Mouse (Mus musculus): ENCODE data around the gene Mtch1. TPM values are rescaled to one million over a fixed set of nuclear protein-coding genes. Genes with fewer than 3 reads are reported as not detected.
"Not testable (repeated sequence)": the region's sequence is repeated elsewhere in the genome, so short reads cannot be mapped to it uniquely, and the experiment has no call there.

Mtch1 gene
- polyA plus RNA-seq, 1 experiment from 2014 or later = 368 TPM

DNA sequence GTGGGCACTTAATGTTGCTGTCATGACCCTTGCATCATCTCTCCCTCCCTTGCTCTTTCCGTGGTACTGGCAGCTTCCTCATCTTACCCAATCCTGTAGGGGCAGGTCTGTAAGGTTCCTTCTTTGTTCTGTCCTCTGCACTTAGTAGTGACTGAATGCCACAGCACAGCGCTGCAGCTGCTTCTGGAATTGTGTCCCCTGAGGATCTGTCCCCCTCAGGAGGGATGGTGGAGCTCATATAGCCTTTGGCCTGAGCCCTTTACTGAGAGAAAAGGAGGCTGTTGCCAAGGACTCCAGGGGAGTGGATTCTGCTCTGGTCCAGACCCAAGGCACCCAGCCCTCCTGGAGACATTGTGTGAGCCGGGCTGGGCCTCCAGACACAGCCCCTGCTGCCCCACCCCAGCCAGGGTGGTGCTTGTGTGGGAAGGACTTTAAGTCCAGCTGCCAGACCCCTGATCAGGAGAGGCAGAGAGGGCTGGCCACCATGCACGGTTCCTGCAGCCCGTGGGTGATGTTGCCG, 28.9 kb downstream of the Mtch1 start:
- peaks cover 44% of the 10 kb centered on the region for H3K27me3 ChIP-seq
- H3K4me1 ChIP-seq (replicated peaks) = peaks cover 25% of the 10 kb centered on the region
- H3K27ac ChIP-seq = no peak overlapping the region

GRCm38 (mm10) chr17:29317380-29317779, 30.4 kb downstream of the Mtch1 start, which contains the start of gene Pi16:
TSS of gene Pi16 (plus strand) at chr17:29317680.
- H3K4me1 ChIP-seq (replicated peaks) = peaks cover 20% of the 10 kb centered on the region

More for the DNA sequence above, 28.9 kb downstream of the Mtch1 start:
- Histone ChIP-seq H3K9ac (replicated peaks) (0 out of 2 replicates have a peak overlapping the region, but pooled peaks have one; percentile 28), H3K4me2 (no peak overlapping the region), H3K9me3 (no peaks in the 10 kb centered on the region), H3K36me3 (no peaks in the 10 kb centered on the region), H3K4me3 (replicated peaks) (no peak overlapping the region)
- 47% methylated on average over 6 of the region's 6 CpGs for WGBS
- ATAC-seq (ENCODE audit: insufficient number of reproducible peaks, insufficient read depth, low FRiP score, low TSS enrichment, low read depth) = no peak

GRCm38 (mm10) chr17:29316891-29317290, 30.8 kb downstream of the Mtch1 start:
- H3K27ac ChIP-seq = peak overlapping the region; percentile 64; the same call in 1 of the 2 replicates
- H3K36me3 ChIP-seq = no peaks in the 10 kb centered on the region
- 76% methylated on average over 3 of the region's 3 CpGs for WGBS
- H3K4me3 ChIP-seq (replicated peaks) = no peak overlapping the region
- H3K27me3 ChIP-seq = peaks cover 29% of the 10 kb centered on the region
- no peak for ATAC-seq (ENCODE audit: insufficient number of reproducible peaks, insufficient read depth, low FRiP score, low TSS enrichment, low read depth)
- peaks cover 15% of the 10 kb centered on the region for H3K4me1 ChIP-seq (replicated peaks)
- no peak overlapping the region for H3K4me2 ChIP-seq
- H3K9ac ChIP-seq (replicated peaks) = no peak overlapping the region
- no peaks in the 10 kb centered on the region for H3K9me3 ChIP-seq

More at GRCm38 (mm10) chr17:29317380-29317779, 30.4 kb downstream of the Mtch1 start, which contains the start of gene Pi16:
- H3K36me3 ChIP-seq; H3K9me3 ChIP-seq; H3K4me3 ChIP-seq (replicated peaks); ATAC-seq (ENCODE audit: insufficient number of reproducible peaks, insufficient read depth, low FRiP score, low TSS enrichment, low read depth); H3K9ac ChIP-seq (replicated peaks); H3K4me2 ChIP-seq: not testable (repeated sequence)
- WGBS = 84% methylated on average over 3 of the region's 3 CpGs
- H3K27me3 ChIP-seq = peaks cover 34% of the 10 kb centered on the region
- H3K27ac ChIP-seq = peak within 1 kb of the TSS; percentile 64

DNA sequence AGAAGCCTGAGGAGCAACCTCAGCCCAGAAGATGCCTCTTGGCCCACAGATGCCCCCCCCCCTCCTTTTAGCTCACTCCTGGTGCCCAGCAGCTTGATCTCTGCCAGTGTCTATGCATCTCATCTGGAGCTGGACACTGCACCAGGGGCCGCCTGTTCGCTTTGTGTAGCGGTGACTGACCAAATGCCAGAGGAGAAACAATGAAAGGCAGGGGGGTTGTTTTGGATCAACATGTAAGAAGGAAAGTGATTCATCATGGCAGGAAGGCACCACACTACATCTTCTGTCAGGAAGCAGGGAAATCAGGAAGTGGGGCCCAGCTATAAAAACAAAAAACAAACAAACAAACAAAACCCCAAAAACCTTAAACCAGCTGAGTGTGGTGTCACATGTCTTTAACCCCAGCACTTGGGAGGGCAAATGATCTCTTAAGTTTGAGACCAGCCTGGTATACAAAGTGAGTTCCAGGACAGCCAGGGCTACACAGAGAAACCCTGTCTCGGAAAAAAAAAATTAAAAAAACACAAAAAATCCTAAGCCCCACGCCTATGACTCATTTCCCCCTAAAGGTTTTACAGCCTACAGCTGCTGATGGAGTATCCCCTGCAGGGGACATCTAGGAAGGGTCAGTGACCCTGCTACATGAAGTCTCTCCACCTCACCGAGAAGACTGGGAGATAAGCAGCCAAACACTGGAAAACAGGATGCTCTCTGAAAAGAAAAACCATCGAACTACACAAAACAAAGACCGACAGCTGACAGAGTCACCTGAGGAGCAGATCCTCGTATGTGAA, 31.9 kb downstream of the Mtch1 start:
- no peaks in the 10 kb centered on the region for H3K9me3 ChIP-seq
- H3K9ac ChIP-seq (replicated peaks) = no peak overlapping the region
- WGBS = 43% methylated on average over 9 of the region's 9 CpGs
- peaks cover 11% of the 10 kb centered on the region for H3K4me1 ChIP-seq (replicated peaks)
- H3K36me3 ChIP-seq = no peaks in the 10 kb centered on the region
- H3K27ac ChIP-seq = peak overlapping the region; percentile 64; the same call in 1 of the 2 replicates
- no peak overlapping the region for H3K4me2 ChIP-seq
- H3K4me3 ChIP-seq (replicated peaks) = no peak overlapping the region
- H3K27me3 ChIP-seq = peaks cover 19% of the 10 kb centered on the region
- no peak for ATAC-seq (ENCODE audit: insufficient number of reproducible peaks, insufficient read depth, low FRiP score, low TSS enrichment, low read depth)

DNA sequence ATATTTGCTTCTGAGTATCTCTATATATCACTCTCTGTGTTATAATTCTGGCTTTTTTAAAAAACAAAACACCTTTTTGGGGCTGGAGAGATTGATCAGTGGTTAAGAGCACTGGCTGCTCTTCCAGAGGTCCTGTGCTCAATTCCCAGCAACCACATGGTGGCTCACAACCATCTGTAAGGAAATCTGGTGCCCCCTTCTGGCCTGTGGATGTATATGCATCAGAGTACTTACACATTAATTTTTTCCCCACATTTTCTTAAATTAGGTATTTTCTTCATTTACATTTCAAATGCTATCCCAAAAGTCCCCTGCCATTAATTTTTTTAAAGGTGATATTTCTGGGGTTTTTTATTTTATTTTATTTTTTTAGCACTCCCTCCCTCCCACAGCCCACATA, 34.4 kb downstream of the Mtch1 start:
- H3K9me3 ChIP-seq = no peaks in the 10 kb centered on the region
- H3K4me1 ChIP-seq (replicated peaks) = peaks cover 16% of the 10 kb centered on the region
- H3K4me2 ChIP-seq = no peak overlapping the region
- H3K36me3 ChIP-seq = no peaks in the 10 kb centered on the region
- no peak for ATAC-seq (ENCODE audit: insufficient number of reproducible peaks, insufficient read depth, low FRiP score, low TSS enrichment, low read depth)
- H3K9ac ChIP-seq (replicated peaks) = no peak overlapping the region
- H3K27ac ChIP-seq = no peak overlapping the region
- no peak overlapping the region for H3K4me3 ChIP-seq (replicated peaks)
- no peaks in the 10 kb centered on the region for H3K27me3 ChIP-seq

DNA sequence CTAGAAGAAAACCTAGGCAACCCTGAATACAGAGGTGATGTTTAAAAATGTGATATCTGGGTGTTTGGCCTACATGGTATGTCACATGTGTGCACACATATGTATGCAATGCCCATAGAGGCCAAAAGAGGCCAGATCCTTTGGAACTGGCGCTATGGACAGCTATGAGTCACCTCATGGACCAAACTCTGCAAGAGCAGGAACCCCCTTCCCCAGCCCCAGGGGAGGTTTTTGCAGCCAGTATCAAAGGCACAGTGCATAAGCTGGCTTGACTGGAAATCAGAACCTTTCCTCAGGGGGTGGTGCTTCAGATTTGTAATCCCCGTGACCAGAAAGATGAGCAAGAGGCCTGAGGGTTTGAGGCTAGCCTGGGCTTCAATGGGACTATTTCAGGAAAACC, 35.7 kb downstream of the Mtch1 start:
- H3K4me3 ChIP-seq (replicated peaks) = no peak overlapping the region
- H3K9ac ChIP-seq (replicated peaks) = no peak overlapping the region
- no peaks in the 10 kb centered on the region for H3K36me3 ChIP-seq
- no peak overlapping the region for H3K4me2 ChIP-seq
- 88% methylated on average over 2 of the region's 2 CpGs for WGBS
- H3K4me1 ChIP-seq (replicated peaks) = peaks cover 20% of the 10 kb centered on the region
- no peaks in the 10 kb centered on the region for H3K9me3 ChIP-seq
- no peaks in the 10 kb centered on the region for H3K27me3 ChIP-seq
- H3K27ac ChIP-seq = no peak overlapping the region
- no peak for ATAC-seq (ENCODE audit: insufficient number of reproducible peaks, insufficient read depth, low FRiP score, low TSS enrichment, low read depth)

DNA sequence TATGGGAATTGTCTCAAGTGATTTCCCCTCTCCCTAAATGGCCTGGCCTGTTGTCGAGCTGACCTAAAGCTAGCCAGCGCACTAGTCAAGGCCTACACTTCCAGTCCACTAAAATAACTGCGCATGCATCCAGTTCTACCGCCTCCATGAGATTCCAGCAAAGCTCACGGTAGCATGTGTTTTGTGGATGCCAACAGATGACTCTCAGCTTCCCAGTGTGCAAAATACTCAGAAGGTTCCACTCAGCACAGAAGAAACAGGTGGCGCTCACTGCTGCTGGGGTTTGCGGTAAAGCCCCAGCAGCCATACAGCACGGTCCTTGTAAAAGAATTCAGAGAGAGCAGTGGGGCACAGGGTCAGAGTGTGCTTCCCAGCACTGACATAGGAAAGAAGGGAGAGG, 36.1 kb downstream of the Mtch1 start:
- ATAC-seq (ENCODE audit: insufficient number of reproducible peaks, insufficient read depth, low FRiP score, low TSS enrichment, low read depth) = no peak
- WGBS = 85% methylated on average over 8 of the region's 8 CpGs

GRCm38 (mm10) chr17:29310056-29310623, 37.6 kb downstream of the Mtch1 start:
- H3K27ac ChIP-seq = no peak overlapping the region
- H3K9me3 ChIP-seq = no peaks in the 10 kb centered on the region
- H3K4me3 ChIP-seq (replicated peaks) = no peak overlapping the region
- H3K36me3 ChIP-seq = no peaks in the 10 kb centered on the region
- ATAC-seq (ENCODE audit: insufficient number of reproducible peaks, insufficient read depth, low FRiP score, low TSS enrichment, low read depth) = no peak
- WGBS = 68% methylated on average over 21 of the region's 21 CpGs
- no peaks in the 10 kb centered on the region for H3K27me3 ChIP-seq
- H3K9ac ChIP-seq (replicated peaks) = no peak overlapping the region
- no peak overlapping the region for H3K4me2 ChIP-seq
- peaks cover 22% of the 10 kb centered on the region for H3K4me1 ChIP-seq (replicated peaks)

More for the DNA sequence above, 36.1 kb downstream of the Mtch1 start:
- Histone ChIP-seq H3K4me3 (replicated peaks) (no peak overlapping the region), H3K9ac (replicated peaks) (no peak overlapping the region), H3K27me3 (no peaks in the 10 kb centered on the region), H3K9me3 (no peaks in the 10 kb centered on the region), H3K4me2 (no peak overlapping the region), H3K27ac (no peak overlapping the region), H3K4me1 (replicated peaks) (peaks cover 20% of the 10 kb centered on the region), H3K36me3 (no peaks in the 10 kb centered on the region)

DNA sequence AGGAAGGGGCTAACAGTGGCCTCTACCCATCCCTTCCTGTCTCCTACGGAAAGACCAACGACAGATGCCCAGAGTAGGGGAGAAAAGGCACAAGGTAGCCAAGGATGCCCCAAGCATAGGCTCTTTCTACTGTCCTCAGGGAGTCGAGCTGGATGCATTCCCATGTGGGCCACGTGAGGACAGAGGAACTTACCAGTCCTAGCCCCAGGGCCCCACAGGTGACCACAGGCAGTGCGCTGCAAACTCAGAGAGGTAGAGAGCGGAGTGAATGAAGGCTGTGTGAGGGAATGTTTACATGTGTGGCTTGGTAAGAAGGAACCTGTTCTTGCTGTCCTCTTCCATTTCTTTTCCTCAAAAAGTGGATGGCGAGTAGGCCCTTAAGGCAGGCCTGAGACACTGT, 41.9 kb downstream of the Mtch1 start:
- no peak overlapping the region for H3K4me3 ChIP-seq (replicated peaks)
- H3K4me2 ChIP-seq = peak overlapping the region; percentile 23; the same call in 1 of the 2 replicates
- H3K36me3 ChIP-seq = peaks cover 15% of the 10 kb centered on the region
- H3K4me1 ChIP-seq (replicated peaks) = peaks cover 47% of the 10 kb centered on the region
- no peak overlapping the region; the same call in 1 of the 2 replicates for H3K9ac ChIP-seq (replicated peaks)
- no peaks in the 10 kb centered on the region for H3K27me3 ChIP-seq
- H3K27ac ChIP-seq = peak overlapping the region; percentile 59; the same call in 1 of the 2 replicates
- ATAC-seq (ENCODE audit: insufficient number of reproducible peaks, insufficient read depth, low FRiP score, low TSS enrichment, low read depth) = no peak
- no peaks in the 10 kb centered on the region for H3K9me3 ChIP-seq
- WGBS = 61% methylated on average over 7 of the region's 7 CpGs

GRCm38 (mm10) chr17:29305058-29305806, 42.5 kb downstream of the Mtch1 start:
- Histone ChIP-seq H3K4me1 (replicated peaks) (peaks cover 45% of the 10 kb centered on the region), H3K27ac (peak overlapping the region; percentile 64), H3K9ac (replicated peaks) (no peak overlapping the region; the same call in 1 of the 2 replicates), H3K4me3 (replicated peaks) (no peak overlapping the region), H3K4me2 (peak overlapping the region; percentile 23), H3K36me3 (peaks cover 20% of the 10 kb centered on the region), H3K27me3 (no peaks in the 10 kb centered on the region), H3K9me3 (no peaks in the 10 kb centered on the region)
- 20% methylated on average over 15 of the region's 15 CpGs for WGBS
- peak; percentile 66; the same call in 1 of the 2 replicates for ATAC-seq (ENCODE audit: insufficient number of reproducible peaks, insufficient read depth, low FRiP score, low TSS enrichment, low read depth)
